Mouse (Mus musculus): ENCODE measurements at regions not wholly inside any gene's neighbourhood (a gene's known extent, or its start where the extent isn't known, plus 50 kb on each side); places are given as distances from the start of the nearest gene placed in this dataset.

DNA sequence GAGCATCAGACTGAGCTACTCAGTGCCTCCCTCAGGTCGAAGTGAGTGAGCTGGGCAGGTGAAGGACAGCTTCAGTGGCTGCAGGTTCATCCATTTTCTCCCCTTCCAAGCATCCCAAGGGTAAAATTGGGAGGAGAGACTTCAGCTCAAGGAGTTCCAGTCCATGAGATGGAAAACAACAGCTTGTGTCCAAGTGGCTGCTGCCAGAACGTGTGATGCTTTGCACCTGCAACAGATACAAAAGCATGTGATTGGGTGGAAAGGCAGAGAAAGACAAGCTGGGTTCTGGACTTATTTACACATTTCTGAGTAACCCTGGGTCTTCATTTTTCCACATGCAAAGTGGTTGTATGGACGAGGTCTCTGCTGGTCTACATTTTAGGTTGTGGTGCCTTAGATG, 127.7 kb upstream of the Vangl1 start:
- no peak for DNase-seq
- intact Hi-C loops (cut with DNase I) = loop anchor here (10.0 kb wide), 1 partner anchor 473 kb away; no protein-coding TSS in a partner anchor

DNA sequence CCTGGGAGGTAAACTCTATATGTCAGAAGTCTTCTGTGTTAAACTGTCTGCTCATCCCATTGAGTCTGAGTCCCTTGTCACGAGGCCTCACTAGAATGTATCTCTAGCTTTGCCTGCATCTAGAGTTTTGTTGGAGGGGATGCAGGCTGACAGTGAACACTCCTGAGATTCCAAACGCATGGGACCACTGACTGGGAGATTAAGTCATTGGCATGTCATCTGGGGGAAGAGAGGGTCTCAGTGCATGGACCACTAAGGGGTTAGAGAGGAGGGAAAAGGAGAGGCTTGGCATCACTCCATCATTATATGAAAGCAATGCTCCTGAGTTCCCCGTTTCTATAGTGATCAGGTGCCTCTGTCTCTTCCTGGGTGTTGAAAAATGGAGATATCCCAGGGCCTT, 114.8 kb upstream of the Vangl1 start:
- no peak for DNase-seq
- intact Hi-C loops (cut with DNase I) = no loop called here

DNA sequence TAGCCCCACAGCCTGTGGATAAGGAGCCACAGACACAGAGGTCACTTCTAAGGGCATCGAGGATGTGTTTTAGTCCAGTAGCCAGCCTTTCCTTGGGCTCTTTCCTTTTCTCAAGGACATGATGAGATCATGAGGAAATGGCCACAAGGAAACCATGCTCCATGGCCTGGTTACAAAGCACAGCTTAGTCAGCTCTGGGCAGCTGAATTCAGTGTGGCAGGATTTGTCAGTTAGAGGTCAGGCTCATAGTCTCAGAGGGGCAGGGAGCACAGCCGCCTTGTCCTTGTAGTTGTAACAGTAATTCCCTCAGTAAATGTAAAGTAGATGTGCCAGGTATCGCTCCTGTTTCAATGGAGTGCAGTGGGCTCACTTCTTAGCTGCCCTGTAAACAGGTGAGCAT, 111.7 kb upstream of the Vangl1 start:
- intact Hi-C loops (cut with DNase I) = no loop called here
- no peak for DNase-seq

DNA sequence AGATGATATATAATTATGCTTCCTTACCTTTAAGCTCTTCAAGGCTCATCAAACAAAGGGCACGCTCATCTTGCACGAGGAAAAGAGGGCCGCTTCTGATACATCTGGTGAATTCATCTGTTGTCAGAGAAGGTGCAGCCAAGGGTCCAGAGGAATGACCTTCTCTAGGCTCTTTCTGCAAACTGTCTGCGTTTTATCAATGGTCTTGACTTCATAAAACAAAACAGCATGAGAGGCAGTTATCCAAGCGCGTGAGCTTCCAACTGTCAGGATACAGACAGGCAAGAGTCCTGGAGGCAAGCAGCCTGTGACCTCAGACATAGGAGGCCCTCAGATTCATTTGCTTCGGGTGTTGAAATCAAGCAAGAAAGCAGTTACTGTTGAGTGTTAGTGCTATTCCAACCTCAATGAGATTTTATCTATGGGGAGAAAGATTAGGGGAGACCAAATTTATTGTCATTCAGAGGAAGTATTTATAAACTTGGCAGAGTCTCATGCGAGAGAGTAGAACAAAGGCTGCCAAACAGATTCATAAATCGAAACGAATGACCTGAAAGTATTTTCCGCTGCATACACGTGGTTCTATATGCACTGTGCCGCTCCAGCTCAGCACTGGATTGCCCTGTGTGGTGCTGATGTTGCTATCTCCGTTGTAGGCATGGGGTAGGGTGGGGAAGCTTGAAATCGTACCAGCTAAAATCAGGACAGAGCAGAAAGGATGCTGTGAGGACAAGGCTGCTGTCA, 107.2 kb upstream of the Vangl1 start:
- intact Hi-C loops (cut with DNase I) = no loop called here
- DNase-seq = no peak

DNA sequence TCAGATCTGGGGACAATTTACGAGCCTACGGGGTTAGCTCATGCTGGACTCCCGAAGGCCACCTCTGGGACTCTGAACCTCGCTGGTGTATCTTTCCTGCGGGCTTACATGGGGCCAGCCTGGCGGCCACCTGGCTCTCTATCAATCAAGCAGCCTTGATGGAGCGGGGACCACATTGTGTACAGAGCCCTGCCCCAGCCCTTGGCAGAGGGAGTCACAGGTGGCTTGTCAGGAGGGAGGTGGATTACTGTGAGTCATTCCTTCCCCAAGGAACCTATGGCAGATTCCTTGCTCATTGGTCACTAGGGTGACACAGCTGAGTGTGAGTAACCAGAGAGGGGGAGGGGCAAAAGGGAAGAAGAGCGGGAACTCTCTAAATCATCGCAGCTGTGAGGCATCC, 105.8 kb upstream of the Vangl1 start:
- DNase-seq = no peak
- intact Hi-C loops (cut with DNase I) = no loop called here

DNA sequence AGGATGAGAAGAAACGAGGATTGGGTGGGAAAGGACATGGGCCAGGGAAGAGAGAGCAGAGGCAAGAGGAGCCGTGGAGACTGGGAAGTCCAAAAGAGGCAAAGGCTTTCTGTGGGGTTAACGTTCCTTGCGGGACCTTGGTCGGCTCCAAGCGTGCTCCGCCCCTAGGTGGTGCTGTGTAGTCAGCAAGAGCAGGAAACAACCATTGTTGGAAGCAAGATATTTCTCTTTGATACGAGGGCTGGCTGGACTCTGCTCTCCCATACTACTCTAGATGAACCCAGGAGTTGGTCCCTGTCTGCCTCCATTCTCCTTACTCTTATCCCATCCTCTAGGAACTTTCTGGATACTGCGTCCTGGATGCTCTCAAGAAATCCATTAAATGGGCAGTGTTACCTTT, 105.3 kb upstream of the Vangl1 start:
- intact Hi-C loops (cut with DNase I) = no loop called here
- peak; percentile 56 to 63 for DNase-seq

DNA sequence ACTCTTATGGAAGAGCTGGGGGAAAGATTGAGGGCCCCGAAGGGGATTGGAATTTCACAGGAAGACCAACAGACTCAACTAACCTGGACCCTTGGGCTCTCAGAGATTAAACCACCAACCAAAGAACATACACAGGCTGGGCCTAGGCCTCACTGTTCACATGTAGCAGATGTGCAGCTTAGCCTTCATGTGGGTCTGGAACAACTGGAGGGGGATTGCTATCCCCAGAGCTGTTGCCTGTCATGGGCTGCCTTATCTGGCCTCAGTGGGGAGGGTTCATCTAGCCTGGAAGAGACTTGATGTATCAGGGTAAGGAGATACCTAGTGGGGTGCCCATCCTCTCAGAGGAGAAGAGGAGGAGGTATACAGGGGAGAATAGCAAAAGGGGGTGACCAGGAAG, 103.2 kb upstream of the Vangl1 start:
- intact Hi-C loops (cut with DNase I) = no loop called here
- DNase-seq = no peak

DNA sequence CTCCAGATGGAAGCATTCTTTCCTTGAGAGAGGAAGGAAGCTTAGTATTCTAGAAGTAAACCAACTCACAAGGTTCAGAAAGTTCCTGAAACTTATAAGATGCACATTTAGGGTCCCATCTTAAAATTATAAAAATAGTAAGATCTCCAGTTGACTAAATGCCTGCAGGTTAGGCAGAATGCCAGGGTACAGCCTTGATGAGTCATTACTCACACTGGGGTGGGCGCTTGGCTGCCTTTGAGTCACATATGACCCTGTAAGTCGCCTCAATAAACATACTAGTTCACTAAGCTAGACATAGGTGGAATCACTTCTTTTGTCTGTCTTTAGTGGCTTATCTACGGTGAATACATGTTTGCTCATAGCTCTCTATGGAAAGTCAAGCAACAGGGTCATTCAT, 87.9 kb upstream of the Vangl1 start:
- DNase-seq = no peak
- intact Hi-C loops (cut with DNase I) = no loop called here

DNA sequence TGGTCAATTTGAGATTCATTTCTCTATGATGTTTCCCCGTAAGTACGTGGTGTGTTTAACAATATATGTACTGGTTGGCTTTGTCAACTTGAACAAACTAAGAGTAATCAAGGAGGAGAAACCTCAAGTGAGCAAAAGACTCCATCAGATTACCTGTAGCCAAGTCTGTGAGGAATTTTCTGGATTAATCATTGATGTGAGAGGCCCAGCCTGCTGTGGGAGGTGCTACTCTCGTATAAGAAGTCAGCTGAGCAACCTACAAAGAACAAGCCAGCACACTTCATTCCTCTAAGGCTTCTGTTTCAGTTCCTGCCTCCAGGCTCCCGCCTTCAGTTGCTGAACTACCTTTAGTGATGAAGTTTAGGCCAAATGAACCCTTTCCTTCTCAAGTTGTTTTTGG, 77.5 kb upstream of the Vangl1 start:
- no peak for DNase-seq
- intact Hi-C loops (cut with DNase I) = no loop called here

DNA sequence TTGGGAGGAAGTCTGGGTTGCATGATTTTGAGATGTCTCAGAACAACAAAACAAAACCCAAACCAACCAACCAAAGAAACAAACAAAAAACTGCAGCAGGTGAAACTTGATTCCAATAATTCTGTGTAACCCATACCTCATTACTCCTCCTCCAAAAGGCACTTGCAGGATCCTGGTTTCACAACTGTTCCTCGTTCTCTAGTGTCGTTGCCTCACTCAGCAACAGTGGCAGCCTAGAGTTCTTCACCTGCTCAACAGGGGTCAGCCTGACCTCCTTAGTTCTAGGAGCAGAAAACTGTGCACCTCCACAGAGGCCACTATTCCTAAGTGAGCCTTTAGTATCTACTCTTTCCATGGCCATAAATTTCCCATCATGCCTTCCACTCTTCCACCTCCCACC, 72.3 kb upstream of the Vangl1 start:
- DNase-seq = no peak
- intact Hi-C loops (cut with DNase I) = no loop called here

DNA sequence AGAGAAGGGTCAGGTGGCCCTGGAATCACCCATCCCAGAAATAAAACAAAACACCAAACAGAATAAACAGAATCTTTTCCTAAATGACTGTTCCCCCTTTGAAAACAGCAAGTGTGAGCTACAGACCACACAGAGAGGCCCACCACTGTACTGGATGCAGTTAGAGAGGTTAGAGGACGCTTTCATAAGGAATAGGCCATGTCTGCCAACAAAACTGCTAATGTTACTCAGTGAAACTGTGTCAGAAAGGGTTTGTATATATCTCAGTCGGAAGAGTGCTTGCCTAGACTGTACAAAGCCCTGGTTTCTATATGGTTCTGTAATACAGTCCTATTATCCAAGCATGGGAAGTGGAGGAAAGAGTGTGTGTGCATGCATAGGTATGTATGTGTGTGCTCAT, 71.8 kb upstream of the Vangl1 start:
- intact Hi-C loops (cut with DNase I) = no loop called here
- no peak for DNase-seq

DNA sequence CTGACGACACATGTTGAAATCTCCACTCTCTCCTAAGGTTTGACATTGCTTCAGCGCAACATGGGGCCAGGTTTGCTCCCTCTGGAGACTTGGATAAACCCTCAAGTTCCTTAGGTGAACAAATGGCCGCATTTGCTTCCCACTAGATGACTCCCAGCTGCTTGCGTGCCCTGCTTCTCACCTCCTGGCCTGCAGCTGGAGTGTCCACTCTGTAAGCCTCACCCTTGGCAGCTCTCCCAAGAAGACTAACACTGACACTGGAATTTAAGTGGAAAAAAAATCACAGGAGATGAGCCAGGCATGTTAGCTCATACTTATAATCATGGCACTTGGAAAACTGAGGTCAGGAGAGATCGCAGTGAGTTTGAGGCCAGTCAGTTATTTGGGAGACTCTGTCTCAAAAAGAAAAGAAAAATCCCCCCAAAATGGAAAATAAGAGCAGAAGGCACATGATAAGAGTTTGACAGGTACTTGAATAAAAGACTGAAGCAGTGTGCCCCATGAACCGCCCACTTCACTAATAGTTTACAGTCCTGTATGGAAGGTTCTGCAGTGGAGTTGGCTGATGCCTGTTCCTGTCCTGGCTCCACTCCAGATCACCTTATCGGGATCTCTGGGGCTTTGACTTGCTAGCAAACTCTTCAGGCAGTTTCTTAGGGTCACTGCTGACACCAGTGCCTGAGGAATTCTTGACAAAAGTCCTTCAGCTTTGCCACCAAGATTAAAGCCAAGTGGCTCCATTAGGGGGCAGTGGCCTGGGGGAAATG, 70.9 kb upstream of the Vangl1 start:
- DNase-seq = peak; percentile 26 to 56

DNA sequence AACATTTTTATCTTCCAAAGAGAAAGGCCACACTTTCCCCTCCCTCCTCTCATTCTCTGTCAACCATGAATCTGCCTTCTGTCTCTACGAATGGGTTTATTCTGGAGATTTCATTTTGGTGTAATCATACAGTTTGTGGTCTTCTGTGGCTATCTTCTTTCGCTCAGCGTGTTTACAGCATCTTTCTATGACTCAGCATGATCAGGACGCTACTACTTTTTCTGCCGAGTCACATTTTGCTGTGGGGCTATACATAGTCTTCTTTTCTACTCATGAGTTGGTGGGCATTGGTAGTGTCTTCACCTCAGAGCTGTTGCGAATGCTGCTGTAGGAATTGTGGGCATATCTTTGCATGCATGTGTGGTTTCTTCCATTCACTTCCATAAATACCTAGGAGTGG, 66.3 kb upstream of the Vangl1 start:
- intact Hi-C loops (cut with DNase I) = no loop called here
- no peak for DNase-seq

More for the DNA sequence above, 70.9 kb upstream of the Vangl1 start:
- intact Hi-C loops (cut with DNase I) = no loop called here

DNA sequence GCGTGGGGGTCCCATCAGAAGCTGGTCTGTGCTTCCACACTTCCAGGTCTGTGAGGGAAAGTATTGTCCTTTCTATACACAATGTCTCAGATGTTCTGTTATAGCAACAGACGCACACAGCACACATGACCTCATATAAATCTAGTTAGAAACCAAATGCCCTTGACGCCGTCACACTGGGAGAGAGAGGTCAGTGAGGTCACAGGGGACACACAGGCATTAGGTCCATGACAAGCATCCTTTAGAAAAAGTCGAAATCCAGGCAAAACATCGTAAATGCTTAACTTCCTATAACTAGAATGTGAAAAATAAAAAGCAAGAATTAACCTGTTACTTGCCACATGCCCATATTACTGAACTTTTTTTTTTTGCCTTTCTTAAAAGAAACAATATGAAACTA, 65.8 kb upstream of the Vangl1 start:
- intact Hi-C loops (cut with DNase I) = no loop called here
- DNase-seq = no peak

DNA sequence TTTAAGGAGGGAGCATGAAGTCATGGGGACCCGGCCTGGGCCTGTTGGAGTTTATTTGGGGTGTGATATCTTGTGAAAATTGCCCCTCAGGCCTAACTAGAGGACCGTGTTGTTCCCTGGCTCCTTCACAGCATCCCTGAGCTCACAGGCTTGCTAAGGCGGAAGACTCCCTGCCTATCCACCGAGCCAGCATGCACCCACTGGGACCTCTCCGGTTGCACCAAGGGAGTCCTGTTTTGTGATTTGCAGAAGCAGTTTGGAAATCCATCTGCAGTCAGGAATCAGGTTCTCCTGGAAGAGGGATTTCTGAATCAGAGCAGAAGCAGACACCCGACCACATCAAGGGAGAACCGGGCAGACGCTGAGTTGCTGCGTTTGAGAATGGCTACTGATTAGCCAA, 61.6 kb upstream of the Vangl1 start:
- intact Hi-C loops (cut with DNase I) = no loop called here
- DNase-seq = no peak

DNA sequence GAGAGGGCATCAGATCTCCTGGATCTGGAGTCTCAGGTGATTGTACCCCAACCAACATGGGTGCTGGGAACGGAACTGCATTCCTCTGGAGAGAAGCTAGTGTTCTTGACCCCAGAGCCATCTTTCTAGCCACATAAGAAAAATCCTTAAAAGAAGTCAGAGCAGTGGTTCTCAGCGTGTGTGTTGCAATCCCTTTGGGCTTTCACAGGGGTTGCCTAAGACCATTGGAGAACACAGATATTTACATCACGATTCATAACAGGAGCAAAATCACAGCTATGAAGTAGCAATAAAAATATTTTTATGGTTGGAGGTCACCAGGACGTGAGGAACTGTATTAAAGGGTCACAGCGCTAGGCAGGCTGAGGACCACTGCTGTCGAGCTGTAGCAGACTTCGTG, 60.7 kb upstream of the Vangl1 start:
- DNase-seq = no peak
- intact Hi-C loops (cut with DNase I) = no loop called here

DNA sequence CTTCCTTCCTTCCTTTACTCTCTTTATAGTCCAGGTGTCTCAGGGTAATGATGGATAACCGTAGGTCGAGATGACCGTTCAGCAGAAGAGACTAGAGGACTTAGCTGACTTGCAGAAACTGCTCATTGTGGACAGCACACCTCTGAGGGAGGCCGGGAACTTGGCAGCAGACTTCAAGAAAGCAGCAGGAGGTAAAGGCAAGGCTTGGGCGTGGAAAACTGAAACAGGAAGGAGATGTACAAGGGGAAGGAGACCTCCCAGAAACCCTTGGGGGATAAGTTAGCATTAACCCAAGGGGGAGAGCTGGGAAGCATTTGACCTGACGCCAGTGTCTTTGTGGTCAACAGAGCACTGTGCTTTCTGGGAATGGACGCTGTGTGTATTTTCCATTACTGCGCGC, 58.8 kb upstream of the Vangl1 start:
- no peak for DNase-seq
- intact Hi-C loops (cut with DNase I) = no loop called here

DNA sequence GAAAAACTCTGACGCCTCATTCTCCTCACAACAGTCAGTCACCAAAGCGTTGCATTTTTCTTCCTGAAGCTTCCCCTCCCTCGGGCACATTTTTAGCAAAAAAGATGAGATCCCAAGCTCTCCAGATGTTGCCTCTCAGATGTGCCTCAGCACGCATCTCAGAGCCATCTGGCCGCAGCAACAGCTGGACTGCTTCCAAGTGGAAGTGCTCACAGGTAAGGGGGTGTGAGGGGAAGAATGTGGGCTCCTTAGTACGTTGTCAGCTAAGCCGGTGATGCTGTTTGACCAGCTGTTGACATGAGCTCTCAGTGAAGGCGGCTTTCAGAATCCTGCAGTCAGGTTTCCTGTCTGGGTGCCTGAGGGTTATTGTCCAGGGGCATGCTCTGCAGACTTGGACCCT, 58.2 kb upstream of the Vangl1 start:
- DNase-seq = no peak
- intact Hi-C loops (cut with DNase I) = no loop called here

DNA sequence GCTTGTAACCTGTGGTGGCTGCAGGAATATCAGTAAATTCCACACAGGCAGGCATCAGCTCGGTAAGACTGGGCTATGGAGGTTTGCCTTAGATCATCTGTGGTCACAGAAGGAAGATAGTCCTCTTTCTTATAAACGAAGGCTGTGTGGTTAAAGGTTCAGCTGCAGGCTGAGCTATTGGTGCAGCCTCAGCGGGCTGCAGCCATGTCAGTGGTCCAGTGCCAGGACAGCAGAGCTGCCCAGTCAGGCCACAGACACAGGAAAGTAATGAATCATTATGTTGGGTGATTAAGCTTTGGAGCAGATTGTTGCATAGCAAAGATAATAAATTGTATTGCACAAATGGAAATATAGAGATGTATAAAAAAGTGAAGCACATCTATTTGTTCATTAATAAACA, 57.0 kb upstream of the Vangl1 start:
- DNase-seq = no peak
- intact Hi-C loops (cut with DNase I) = no loop called here

Measured in gastrocnemius, postnatal 36 days (tissue).